Mouse (Mus musculus): ENCODE results near the gene Rps18. TPM values are rescaled to one million over a fixed set of nuclear protein-coding genes. Genes with fewer than 3 reads are reported as not detected.
A peak's percentile ranks its signal among the peaks of the same experiment; 100 is the strongest.

Rps18 gene
- total and polyA plus RNA-seq, 3 experiments: 286 to 1,183 TPM; not detected in 1

GRCm38 (mm10) chr17:33930280-33931158 is 25.3 kb downstream of the Rps18 start:
- Histone ChIP-seq H3K9me3 (replicated peaks; ENCODE audit: insufficient read depth, low read length) (no peaks in the 10 kb centered on the region), H3K27me3 (ENCODE audit: control insufficient read depth in 1 of 2, insufficient read depth in 2 of 2, low read length in 2 of 2) (no peaks in the 10 kb centered on the region), H3K4me1 (ENCODE audit: control insufficient read depth in 1 of 2, insufficient read depth in 2 of 2, low read length in 2 of 2) (peaks cover 0 to 7% of the 10 kb centered on the region in 2 experiments; a peak in 2 of 4 replicates), H3K4me3 (ENCODE audit: control insufficient read depth in 1 of 2, insufficient read depth in 1 of 2, low read depth in 2 of 2, low read length in 2 of 2) (peak overlapping the region; percentile 74 to 78), H3K27ac (ENCODE audit: control insufficient read depth, low read depth, low read length) (peak overlapping the region; percentile 98), H3K79me2 (ENCODE audit: control insufficient read depth, insufficient read depth, low read length, poor library complexity) (peaks cover 24% of the 10 kb centered on the region), H3K36me3 (ENCODE audit: control insufficient read depth in 1 of 2, insufficient read depth in 2 of 2, low read length in 2 of 2) (peaks cover 0 to 3% of the 10 kb centered on the region in 2 experiments; a peak in 2 of 4 replicates), H3K9ac (ENCODE audit: control insufficient read depth, low read depth, low read length, poor library complexity, severe bottlenecking) (peak overlapping the region; percentile 93)
- peak; percentile 76 for DNase-seq (ENCODE audit: low read depth, low spot score)
- TF ChIP-seq BHLHE40 (IDR thresholded peaks at IDR 0.05; ENCODE audit: borderline replicate concordance, low read depth, low read length) (no peak), GATA1 (IDR thresholded peaks at IDR 0.05; ENCODE audit: low read depth, low read length) (no peak), POLR2A (IDR thresholded peaks at IDR 0.05; ENCODE audit: control insufficient read depth in 1 of 2, insufficient read depth in 1 of 2, low read depth in 1 of 2, low read length in 2 of 2, poor library complexity in 1 of 2) (0 out of 4 replicates have a peak, but pooled peaks of 1 of the 2 experiments have one; percentile 11), RAD21 (IDR thresholded peaks at IDR 0.05; ENCODE audit: low read depth, low read length) (no peak), TBP (IDR thresholded peaks at IDR 0.05; ENCODE audit: low read depth, low read length) (no peak), KAT2A (conservative IDR thresholded peaks at IDR 0.05; ENCODE audit: low read depth, low read length) (no peak), MYC (IDR thresholded peaks at IDR 0.05; ENCODE audit: low read depth, low read length) (no peak), NRF1 (IDR thresholded peaks at IDR 0.05; ENCODE audit: insufficient read depth, low read depth, low read length, poor library complexity, severe bottlenecking) (no peak), CHD1 (IDR thresholded peaks at IDR 0.05; ENCODE audit: low read depth, low read length) (no peak), UBTF (IDR thresholded peaks at IDR 0.05; ENCODE audit: borderline replicate concordance, insufficient read depth, low read depth, low read length) (no peak), HCFC1 (IDR thresholded peaks at IDR 0.05; ENCODE audit: low read depth, low read length) (0 out of 2 replicates have a peak, but pooled peaks have one; percentile 17), MEF2A (IDR thresholded peaks at IDR 0.05; ENCODE audit: extremely low read depth, insufficient replicate concordance, low read depth, low read length, poor library complexity, severe bottlenecking) (no peak), CHD2 (IDR thresholded peaks at IDR 0.05; ENCODE audit: low read length) (no peak), ZMIZ1 (IDR thresholded peaks at IDR 0.05; ENCODE audit: low read depth, low read length) (no peak), E2F4 (IDR thresholded peaks at IDR 0.05; ENCODE audit: borderline replicate concordance, low read depth, low read length) (no peak), USF2 (IDR thresholded peaks at IDR 0.05; ENCODE audit: borderline replicate concordance in 1 of 2, insufficient read depth in 1 of 2, low read depth in 1 of 2, low read length in 2 of 2) (no peak), ETS1 (IDR thresholded peaks at IDR 0.05; ENCODE audit: low read depth, low read length) (no peak), POLR2AphosphoS5 (IDR thresholded peaks at IDR 0.05; ENCODE audit: borderline replicate concordance, low read depth, low read length) (no peak), GABPA (IDR thresholded peaks at IDR 0.05; ENCODE audit: low read depth, low read length) (no peak), ZC3H11A (IDR thresholded peaks at IDR 0.05; ENCODE audit: low read depth, low read length) (no peak), MAFK (IDR thresholded peaks at IDR 0.05; ENCODE audit: borderline replicate concordance, low read depth, low read length) (no peak), MAX (IDR thresholded peaks at IDR 0.05; ENCODE audit: low read length) (no peak), SIN3A (IDR thresholded peaks at IDR 0.05; ENCODE audit: low read length) (peak; percentile 60), ZNF384 (IDR thresholded peaks at IDR 0.05; ENCODE audit: low read depth, low read length) (no peak), MXI1 (IDR thresholded peaks at IDR 0.05; ENCODE audit: low read depth, low read length) (peak; percentile 30; the same call in 1 of the 2 replicates), EP300 (IDR thresholded peaks at IDR 0.05; ENCODE audit: low read depth in 1 of 2, low read length in 2 of 2) (no peak), SMC3 (IDR thresholded peaks at IDR 0.05; ENCODE audit: low read depth, low read length) (no peak), JUND (IDR thresholded peaks at IDR 0.05; ENCODE audit: low read depth, low read length) (no peak), MYB (IDR thresholded peaks at IDR 0.05; ENCODE audit: low read depth, low read length) (no peak), ZKSCAN1 (IDR thresholded peaks at IDR 0.05; ENCODE audit: low read depth, low read length) (no peak), CTCF (IDR thresholded peaks at IDR 0.05 in 2 of 3, conservative IDR thresholded peaks at IDR 0.05 in 1 of 3; ENCODE audit: control insufficient read depth in 1 of 3, insufficient read depth in 1 of 3, low read depth in 2 of 3, low read length in 3 of 3, poor library complexity in 1 of 3, severe bottlenecking in 1 of 3) (no peak), USF1 (IDR thresholded peaks at IDR 0.05; ENCODE audit: low read depth, low read length) (peak; percentile 74; the same call in 1 of the 2 replicates), POLR2AphosphoS2 (IDR thresholded peaks at IDR 0.05; ENCODE audit: low read length) (no peak), TCF12 (IDR thresholded peaks at IDR 0.05; ENCODE audit: low read depth, low read length) (no peak), NELFE (IDR thresholded peaks at IDR 0.05; ENCODE audit: low read depth, low read length) (no peak)

Data from MEL (cell line).